Comparison of ENCODE assay signal across 21 mouse cellular contexts in the genomic region with DNA sequence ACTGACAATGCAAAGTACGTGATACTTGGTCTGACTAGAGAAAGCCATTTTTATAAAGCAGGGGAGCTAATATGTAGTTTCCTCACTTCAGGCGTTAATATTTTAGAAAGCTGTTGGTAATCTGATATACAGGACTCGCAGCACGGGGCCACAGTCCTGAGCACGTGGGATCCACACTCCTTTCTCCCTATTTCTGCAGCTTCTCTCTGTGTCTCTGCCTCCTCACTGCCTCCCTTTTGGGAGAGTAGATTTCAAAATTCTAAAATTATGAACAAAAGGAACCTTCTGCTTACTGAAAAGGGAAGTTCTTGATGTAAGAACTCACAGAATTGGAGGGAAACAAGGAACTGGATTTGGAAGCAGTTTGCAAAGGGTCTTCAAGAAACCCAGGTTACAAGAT.
DNase-seq lines count a peak whose midpoint lies in the region; ATAC-seq and TF ChIP-seq lines count a peak whose summit lies in the region.
"Had no signal": no experiment of that assay in that cellular context is flagged by ENCODE, and none has a peak within 500 bp of the region (broad histone marks: within the 10 kb centered on the region; RNA-seq: fewer than 3 reads in every experiment).

No protein-coding gene starts in this region.

- no peak overlapping the region for H3K4me3 ChIP-seq in layer of hippocampus, adult 2 months
- H3K4me3 ChIP-seq in cortical plate, adult 2 months (ENCODE audit: insufficient read depth, low read length) = no peak overlapping the region
- no peak overlapping the region for H3K4me3 ChIP-seq in intestine, embryonic 15.5 days (replicated peaks)
- H3K4me3 ChIP-seq: embryonic facial prominence, embryonic 10.5 days; embryonic facial prominence, embryonic 12.5 days; erythroblast, embryonic 14.5 days; forebrain, embryonic 10.5 days; forebrain, embryonic 12.5 days had no signal

- no peak overlapping the region for H3K9ac ChIP-seq in intestine, embryonic 15.5 days
- H3K9ac ChIP-seq: embryonic facial prominence, embryonic 12.5 days; forebrain, embryonic 12.5 days had no signal

- no peaks in the 10 kb centered on the region for H3K27me3 ChIP-seq in intestine, embryonic 15.5 days (replicated peaks)
- H3K27me3 ChIP-seq: embryonic facial prominence, embryonic 12.5 days; forebrain, embryonic 12.5 days had no signal

- no peaks in the 10 kb centered on the region for H3K36me3 ChIP-seq in intestine, embryonic 15.5 days
- H3K36me3 ChIP-seq: embryonic facial prominence, embryonic 10.5 days; embryonic facial prominence, embryonic 12.5 days; forebrain, embryonic 10.5 days; forebrain, embryonic 12.5 days had no signal

- peak; percentile 33; the same call in 1 of the 2 replicates for ATAC-seq in granulocyte monocyte progenitor cell, adult 5-6 weeks (replicated peaks; ENCODE audit: poor library complexity, severe bottlenecking)
- ATAC-seq in intestine, embryonic 15.5 days = no peak
- ATAC-seq: forebrain, embryonic 14.5 days; forebrain, embryonic 16.5 days had no signal

- TF ChIP-seq POLR2A in cortical plate, adult 2 months (IDR thresholded peaks at IDR 0.05; ENCODE audit: extremely low read depth, insufficient read depth, low read length) = no peak

- H3K9me3 ChIP-seq in intestine, embryonic 15.5 days = no peaks in the 10 kb centered on the region
- H3K9me3 ChIP-seq: embryonic facial prominence, embryonic 10.5 days; embryonic facial prominence, embryonic 12.5 days; forebrain, embryonic 10.5 days; forebrain, embryonic 12.5 days had no signal

- H3K27ac ChIP-seq in layer of hippocampus, adult 2 months = peak overlapping the region; percentile 66
- peak overlapping the region; percentile 84 for H3K27ac ChIP-seq in cortical plate, adult 2 months (ENCODE audit: insufficient read depth, low read length)
- H3K27ac ChIP-seq in intestine, embryonic 15.5 days = no peak overlapping the region
- H3K27ac ChIP-seq: embryonic facial prominence, embryonic 10.5 days; embryonic facial prominence, embryonic 12.5 days; forebrain, embryonic 10.5 days; forebrain, embryonic 12.5 days had no signal

- TF ChIP-seq CTCF in layer of hippocampus, adult 2 months (conservative IDR thresholded peaks at IDR 0.05) = no peak
- no peak for TF ChIP-seq CTCF in cortical plate, adult 2 months (IDR thresholded peaks at IDR 0.05; ENCODE audit: extremely low read depth, insufficient read depth, low read length)

- 82% methylated on average over 5 of the region's 5 CpGs for WGBS in intestine, embryonic 15.5 days

- H3K4me1 ChIP-seq in cortical plate, adult 2 months (ENCODE audit: control insufficient read depth, insufficient read depth, low read length) = peaks cover 7% of the 10 kb centered on the region
- no peaks in the 10 kb centered on the region for H3K4me1 ChIP-seq in intestine, embryonic 15.5 days (replicated peaks)
- H3K4me1 ChIP-seq: embryonic facial prominence, embryonic 12.5 days; forebrain, embryonic 10.5 days; forebrain, embryonic 12.5 days had no signal

- no peak for DNase-seq in layer of hippocampus, adult 2 months (ENCODE audit: low spot score in 2 of 2)
- DNase-seq in layer of hippocampus, adult 9-11 months = no peak
- DNase-seq: adrenal gland, adult 2 months; adrenal gland, postnatal 10 days; adrenal gland, postnatal 25 days; cerebellum, adult 11 months; cerebellum, adult 18-20 months; cerebellum, adult 8-10 months; cerebellum, adult 9-11 months; cerebellum, postnatal 14 days; cerebellum, postnatal 36 days had no signal

- no peak overlapping the region for H3K4me2 ChIP-seq in intestine, embryonic 15.5 days (replicated peaks)
- H3K4me2 ChIP-seq: embryonic facial prominence, embryonic 12.5 days; forebrain, embryonic 12.5 days had no signal
